Mouse (Mus musculus): Measurements from ENCODE around the gene Cc2d1a. TPM values are rescaled to one million over a fixed set of nuclear protein-coding genes. Genes with fewer than 3 reads are reported as not detected.

The Cc2d1a gene
- total RNA-seq, 2 experiments from 2014 or later, result 59.8 to 68.1 TPM

GRCm38 (mm10) chr8:84178592-84178991 is 30.9 kb upstream of the Cc2d1a start:
- DNase-seq (ENCODE audit: low spot score in 2 of 2), result no peak

- DNase-seq (ENCODE audit: low spot score in 2 of 2), result no peak
These were observed 29.7 kb upstream of the Cc2d1a start for GRCm38 (mm10) chr8:84177405-84177804.

- DNase-seq (ENCODE audit: low spot score in 2 of 2), result no peak
These were observed 28.8 kb upstream of the Cc2d1a start for GRCm38 (mm10) chr8:84176560-84176959.

GRCm38 (mm10) chr8:84173861-84174260 is 26.1 kb upstream of the Cc2d1a start:
- no peak for DNase-seq (ENCODE audit: low spot score in 2 of 2)

DNA sequence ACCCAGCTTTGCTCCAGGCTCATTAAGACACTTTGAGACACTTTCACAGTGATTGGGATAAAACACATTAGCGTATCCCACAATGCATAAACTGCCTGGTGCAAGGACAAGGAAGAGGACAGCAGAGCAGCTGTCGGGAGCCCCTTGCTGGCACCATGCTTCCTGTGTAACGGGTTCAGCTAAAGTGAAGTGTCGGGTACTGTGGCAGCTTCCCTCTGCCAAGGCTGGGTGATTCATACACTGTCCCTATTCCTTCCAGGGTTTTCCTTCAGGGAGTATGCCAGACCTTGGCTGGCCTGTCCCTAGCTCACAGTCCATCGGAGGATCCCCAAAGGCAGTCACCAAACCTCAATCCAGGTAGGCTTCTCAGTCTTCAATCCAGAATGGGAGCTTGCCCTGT is 22.4 kb upstream of the Cc2d1a start:
- DNase-seq (ENCODE audit: low spot score in 2 of 2), result no peak

DNA sequence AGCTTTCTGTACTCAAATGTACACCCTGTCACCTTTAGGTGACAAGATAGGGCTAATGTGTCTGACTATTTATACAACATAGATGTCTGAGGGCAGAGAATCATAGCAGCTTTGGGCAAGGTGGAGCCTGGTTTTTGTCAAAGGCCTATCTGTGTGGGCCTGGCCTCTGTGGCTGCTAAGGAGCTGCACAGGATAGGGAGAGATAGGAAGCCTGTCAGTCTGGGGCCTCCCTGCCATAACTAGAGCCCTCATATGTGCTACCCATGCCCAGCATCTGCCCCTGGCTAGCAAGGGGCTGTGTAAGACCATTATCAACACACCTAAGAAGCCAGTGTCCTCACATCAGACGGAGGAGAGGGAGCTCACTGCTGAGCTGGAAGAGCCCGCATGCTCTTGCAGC is 20.0 kb upstream of the Cc2d1a start:
- DNase-seq (ENCODE audit: low spot score in 2 of 2), result no peak

DNA sequence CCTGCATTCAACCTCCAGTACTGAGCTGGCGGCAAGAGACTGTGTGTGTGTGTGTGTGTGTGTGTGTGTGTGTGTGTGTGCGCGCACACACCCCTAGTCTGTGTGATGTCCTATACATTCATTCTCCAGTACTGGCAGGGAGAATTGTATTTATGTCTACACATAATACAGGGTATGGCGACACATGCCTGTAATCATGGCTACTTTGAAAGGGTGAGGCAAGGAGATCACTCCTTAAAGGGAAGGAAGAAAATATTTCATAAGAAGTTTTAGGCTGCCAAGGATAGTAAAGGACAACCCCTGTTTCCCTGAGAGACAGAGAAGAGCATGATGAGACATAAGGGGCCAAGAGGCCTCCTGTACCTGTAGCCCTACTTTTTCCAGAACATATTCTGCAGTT is 9.9 kb upstream of the Cc2d1a start:
- DNase-seq (ENCODE audit: low spot score in 2 of 2), result no peak

GRCm38 (mm10) chr8:84149181-84149580 is 1.4 kb upstream of the Cc2d1a start:
- no peak for DNase-seq (ENCODE audit: low spot score in 2 of 2)

- DNase-seq (ENCODE audit: low spot score in 2 of 2), result no peak
These were observed 755 bp upstream of the Cc2d1a start for GRCm38 (mm10) chr8:84148531-84148850.

- no peak for DNase-seq (ENCODE audit: low spot score in 2 of 2)
These were observed 391 bp downstream of the Cc2d1a start for GRCm38 (mm10) chr8:84147324-84147766.

DNA sequence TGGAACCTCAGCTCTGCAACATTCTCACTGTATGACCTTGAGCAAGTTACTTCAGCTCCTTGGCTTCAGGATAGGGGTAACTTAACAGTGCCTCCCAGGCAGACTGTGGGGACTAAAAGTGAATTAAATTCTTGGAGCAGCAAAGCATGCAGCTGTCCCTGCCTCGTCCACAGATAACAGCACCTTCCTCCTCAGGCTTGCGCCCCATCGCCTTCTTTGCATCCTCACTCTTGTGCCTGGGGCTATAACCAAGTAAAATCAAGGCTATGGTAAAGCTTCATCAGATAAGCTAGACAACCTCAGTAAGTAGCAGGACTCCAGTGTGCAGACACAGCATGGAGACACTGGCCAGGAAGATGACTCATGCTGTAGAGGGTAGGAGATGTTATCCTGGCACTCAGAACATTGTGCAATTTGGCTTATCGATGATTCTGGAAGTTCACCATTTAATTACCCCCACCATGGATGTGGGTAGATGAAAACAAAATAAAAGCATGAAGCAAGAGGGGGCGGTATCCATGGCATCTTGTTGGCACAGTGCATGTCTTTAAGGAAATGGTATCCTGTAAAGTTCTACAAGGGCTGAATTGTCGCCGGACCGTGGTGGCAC is 3.0 kb downstream of the Cc2d1a start:
- no peak for DNase-seq (ENCODE audit: low spot score in 2 of 2)

DNA sequence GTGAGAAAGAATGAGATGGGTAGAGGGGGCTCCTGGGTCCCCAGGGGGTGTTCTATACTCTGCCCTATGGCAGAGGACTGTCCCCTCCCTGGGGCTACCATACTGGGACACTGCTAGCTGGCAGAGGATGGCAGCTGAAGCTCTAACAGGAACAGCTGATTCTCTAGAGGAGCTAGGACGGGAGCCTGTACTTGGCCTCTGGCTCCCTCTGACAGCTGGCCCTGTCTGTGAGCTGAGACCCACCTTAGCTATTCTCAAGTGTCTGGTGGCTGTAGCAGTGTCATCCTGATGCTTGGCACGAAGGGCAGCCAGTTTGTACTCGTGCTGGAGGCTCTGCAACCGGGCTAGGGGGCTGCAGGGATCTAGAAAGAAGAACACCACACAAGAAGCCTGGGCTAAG is 6.9 kb downstream of the Cc2d1a start:
- DNase-seq (ENCODE audit: low spot score in 2 of 2), result no peak

DNA sequence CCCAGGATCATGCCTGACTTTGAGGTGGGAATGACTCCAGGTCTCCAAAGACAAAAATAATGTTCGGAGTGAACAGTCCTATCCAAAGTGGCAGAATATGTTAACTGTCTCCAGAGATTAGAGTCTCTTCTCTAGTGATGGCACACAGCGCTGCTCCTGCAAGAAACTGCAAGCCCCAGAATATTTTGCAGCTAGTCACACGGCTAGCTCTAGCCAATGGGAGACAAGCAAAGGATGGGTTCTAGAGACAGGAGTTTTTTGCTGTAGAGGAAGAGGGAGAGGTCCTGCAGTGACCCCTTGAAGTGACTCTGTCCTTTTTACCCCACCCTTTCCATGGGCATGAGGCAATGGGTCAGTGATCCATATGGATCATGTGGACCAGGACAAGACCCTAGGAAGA is 9.9 kb downstream of the Cc2d1a start:
- no peak for DNase-seq (ENCODE audit: low spot score in 2 of 2)

DNA sequence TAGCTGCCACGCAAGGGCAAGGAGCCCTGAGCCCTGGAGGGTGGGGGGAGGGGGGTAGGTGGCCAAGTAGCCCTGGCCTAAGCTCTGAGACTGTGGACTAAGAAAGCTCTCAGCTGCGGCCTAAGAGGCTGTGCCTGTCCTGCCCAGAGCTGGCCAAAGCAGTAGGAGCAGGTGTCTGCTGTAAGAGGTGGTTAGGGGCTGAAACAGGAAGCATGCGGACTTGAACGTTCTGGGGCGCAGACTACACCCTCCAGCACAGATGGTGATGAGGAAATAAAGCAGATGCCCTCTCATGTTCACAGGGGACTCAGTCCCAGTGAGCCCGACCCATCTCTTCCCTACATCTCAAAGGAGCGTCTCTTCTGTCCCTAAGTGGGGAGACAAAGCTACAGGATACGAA is 15.5 kb downstream of the Cc2d1a start:
- no peak for DNase-seq (ENCODE audit: low spot score in 2 of 2)

DNA sequence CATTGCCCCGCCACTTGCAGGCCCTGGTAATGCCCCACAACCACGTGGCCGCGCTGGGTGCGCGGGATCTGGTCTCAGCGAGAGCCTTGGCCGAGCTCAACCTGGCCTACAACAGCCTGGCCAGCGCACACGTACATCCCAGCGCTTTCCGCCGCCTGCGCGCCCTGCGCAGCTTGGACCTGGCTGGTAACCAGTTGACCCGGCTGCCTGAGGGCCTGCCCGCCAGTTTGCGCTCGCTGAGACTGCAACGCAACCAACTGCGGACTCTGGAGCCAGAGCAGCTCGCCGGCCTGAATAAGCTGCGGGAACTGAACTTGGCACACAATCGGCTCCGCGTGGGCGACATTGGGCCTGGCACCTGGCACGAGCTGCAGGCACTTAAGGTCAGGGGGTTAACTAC is 16.9 kb downstream of the Cc2d1a start:
- no peak for DNase-seq (ENCODE audit: low spot score in 2 of 2)

- no peak for DNase-seq (ENCODE audit: low spot score in 2 of 2)
These were observed 19.5 kb downstream of the Cc2d1a start for GRCm38 (mm10) chr8:84128277-84128676.

- no peak for DNase-seq (ENCODE audit: low spot score in 2 of 2)
These were observed 20.4 kb downstream of the Cc2d1a start for GRCm38 (mm10) chr8:84127202-84127901.

- no peak for DNase-seq (ENCODE audit: low spot score in 2 of 2)
These were observed 21.0 kb downstream of the Cc2d1a start for GRCm38 (mm10) chr8:84126742-84127141.

- no peak for DNase-seq (ENCODE audit: low spot score in 2 of 2)
These were observed 22.1 kb downstream of the Cc2d1a start, which contains the start of gene Podnl1 for GRCm38 (mm10) chr8:84125656-84126055. Gene Podnl1, plus strand, starts transcription at chr8:84125989.

DNA sequence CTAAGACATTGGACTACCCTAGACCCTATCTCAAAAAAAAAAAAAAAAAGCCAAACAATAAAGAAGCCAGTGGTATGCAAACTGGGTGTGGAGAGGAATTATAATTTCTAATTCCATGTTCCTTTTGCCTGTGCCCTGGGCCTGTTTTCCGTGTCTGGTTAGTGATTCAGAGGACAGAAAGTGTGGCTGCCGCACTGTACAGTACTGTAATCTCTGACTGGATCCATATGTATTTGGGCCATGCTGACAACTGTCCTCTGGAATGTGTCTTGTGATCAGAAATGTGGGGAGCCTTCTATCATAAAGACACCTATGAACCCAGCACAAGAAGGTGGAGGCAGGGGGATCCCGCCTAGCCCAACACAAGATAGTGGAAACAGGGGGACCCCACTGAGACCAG is 25.6 kb downstream of the Cc2d1a start:
- no peak for DNase-seq (ENCODE audit: low spot score in 2 of 2)

DNA sequence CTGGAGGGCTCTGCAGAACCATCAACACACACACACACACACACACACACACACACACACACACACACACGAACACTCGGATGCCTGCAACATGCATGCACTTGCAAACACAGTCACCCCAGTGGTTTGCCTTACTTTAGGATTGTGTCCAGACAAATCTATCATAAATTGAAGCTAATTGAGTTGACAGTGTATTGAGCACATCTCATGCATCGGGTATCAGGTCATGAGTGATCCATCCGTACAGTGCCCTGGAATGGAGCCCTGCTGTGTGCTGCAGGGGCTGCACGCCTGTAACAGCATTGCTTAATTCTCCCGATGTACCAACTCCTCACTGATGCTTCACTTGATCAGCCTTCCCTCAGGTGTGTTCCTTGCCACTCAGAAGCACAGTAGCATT is 32.1 kb downstream of the Cc2d1a start:
- no peak for DNase-seq (ENCODE audit: low spot score in 2 of 2)

DNA sequence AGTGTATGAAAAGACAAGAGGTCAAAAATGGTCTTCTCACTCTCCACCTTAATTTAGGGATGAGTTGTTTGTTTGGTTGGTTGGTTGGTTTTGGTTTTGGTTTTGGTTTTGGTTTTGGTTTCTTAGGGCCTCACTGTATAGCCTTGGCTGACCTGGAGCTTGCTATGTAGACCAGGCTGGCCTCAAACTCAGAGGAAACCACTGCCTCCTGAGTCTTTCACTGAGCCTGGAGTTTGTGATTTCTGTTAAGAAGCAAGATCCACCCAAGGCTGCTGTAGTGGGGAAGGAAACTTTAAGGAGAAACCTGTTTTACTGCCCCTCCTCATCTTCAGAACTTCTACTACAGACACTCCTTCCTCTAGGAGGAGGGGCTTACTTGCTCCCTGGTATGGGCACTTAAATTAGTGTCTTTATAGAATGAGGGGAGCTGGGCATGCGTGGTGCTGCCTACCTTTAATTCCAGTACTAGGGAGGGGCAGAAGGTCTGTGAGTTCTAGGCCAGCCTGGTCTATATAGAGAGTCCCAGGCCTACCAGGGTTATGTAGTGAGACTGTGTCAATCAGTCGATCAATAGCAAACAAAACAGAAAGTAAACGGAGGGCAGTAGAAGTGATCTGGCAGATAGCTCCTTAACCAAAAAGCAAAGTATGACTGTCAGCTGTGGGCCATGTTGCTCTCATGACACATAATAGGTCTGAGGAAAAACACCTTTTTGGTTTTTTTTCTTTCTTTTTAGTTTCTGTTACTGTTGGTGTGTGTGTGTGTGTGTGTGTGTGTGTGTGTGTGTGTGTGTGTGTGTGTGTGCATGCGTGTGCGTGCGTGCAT is 41.3 kb downstream of the Cc2d1a start:
- no peak for DNase-seq (ENCODE audit: low spot score in 2 of 2)

Data from layer of hippocampus, postnatal 10 days (tissue).